Mouse (Mus musculus): ENCODE measurements around the gene A930004D18Rik.
"Not testable (repeated sequence)": the region's sequence is repeated elsewhere in the genome, so short reads cannot be mapped to it uniquely, and the experiment has no call there.

A930004D18Rik gene

GRCm38 (mm10) chr2:18011226-18011625 lies 26.3 kb downstream of the A930004D18Rik start:
- DNase-seq (ENCODE audit: extremely low spot score) = no peak

DNA sequence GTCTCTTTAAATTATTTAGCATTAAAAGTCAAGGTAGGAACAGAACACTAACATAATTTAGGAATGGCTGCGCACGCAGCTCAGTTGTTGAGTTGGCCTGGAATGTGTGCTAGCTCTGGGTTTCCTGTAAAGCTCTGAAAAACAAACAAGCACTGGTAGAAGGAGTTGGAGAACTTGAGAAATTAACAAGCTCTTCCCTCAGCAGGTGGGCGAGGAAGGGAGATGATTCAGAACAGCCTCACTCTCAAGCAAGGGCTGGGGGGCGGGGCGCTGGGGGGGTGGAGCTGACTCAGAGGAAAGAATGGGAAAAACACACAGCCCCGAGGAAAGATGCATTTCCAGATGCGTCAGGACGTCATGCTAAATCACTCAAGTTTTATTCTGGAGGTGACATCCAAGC lies 32.4 kb downstream of the A930004D18Rik start:
- DNase-seq (ENCODE audit: extremely low spot score) = peak; percentile 28

DNA sequence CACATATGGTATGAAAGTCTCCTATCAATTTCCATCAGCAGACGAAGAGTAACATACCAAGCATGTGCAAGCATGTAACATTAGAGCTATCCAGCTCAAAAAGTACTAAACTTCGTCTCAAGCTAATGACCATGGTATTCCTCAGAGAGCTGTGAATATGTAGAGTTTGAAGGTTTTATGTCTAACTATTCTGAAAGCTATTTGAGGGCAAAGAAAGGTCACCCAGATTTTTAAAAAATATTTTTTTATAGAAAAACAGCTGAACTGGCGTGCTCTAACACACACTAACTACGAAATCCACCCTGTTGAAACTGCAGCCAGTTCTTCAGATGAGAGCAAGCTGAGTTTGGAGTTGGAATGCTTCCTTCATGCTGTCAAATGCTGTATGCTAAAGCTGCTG lies 33.3 kb downstream of the A930004D18Rik start:
- DNase-seq (ENCODE audit: extremely low spot score) = no peak

GRCm38 (mm10) chr2:18002306-18002705 lies 35.2 kb downstream of the A930004D18Rik start:
- no peak for DNase-seq (ENCODE audit: extremely low spot score)

GRCm38 (mm10) chr2:17996858-17997257 lies 40.7 kb downstream of the A930004D18Rik start, which contains the start of gene H2al2a:
Gene H2al2a, minus strand, starts transcription at chr2:17996958.
- DNase-seq (ENCODE audit: extremely low spot score) = no peak

- DNase-seq (ENCODE audit: extremely low spot score) = no peak
These were observed 48.0 kb downstream of the A930004D18Rik start for GRCm38 (mm10) chr2:17989562-17989961.

- no peak for DNase-seq (ENCODE audit: extremely low spot score)
These were observed 48.4 kb downstream of the A930004D18Rik start for GRCm38 (mm10) chr2:17989115-17989514.

GRCm38 (mm10) chr2:17986694-17987093 lies 50.8 kb downstream of the A930004D18Rik start:
- no peak for DNase-seq (ENCODE audit: extremely low spot score)

GRCm38 (mm10) chr2:17984774-17985173 lies 52.8 kb downstream of the A930004D18Rik start:
- DNase-seq (ENCODE audit: extremely low spot score) = no peak

DNA sequence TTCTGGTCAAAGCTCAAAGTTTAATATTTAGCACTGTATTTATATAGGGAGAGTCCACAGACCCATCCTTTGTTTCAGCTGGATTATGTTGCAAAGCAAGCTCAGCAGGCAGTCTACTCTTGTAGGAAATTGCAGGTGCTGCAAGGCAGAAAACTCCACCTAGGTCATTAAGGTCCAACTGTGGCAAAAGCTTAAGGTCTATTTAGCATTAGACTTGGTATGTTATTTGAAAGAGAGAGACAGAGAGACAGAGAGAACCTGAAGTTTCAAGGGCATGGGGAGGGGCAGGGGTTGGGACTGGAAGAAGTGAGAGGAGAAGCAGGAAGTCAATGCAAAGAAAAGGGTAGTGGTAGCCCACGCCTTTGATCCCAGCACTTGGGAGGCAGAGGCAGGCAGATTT lies 54.8 kb downstream of the A930004D18Rik start:
- DNase-seq (ENCODE audit: extremely low spot score) = no peak

GRCm38 (mm10) chr2:17978706-17979105 lies 58.8 kb downstream of the A930004D18Rik start:
- DNase-seq (ENCODE audit: extremely low spot score) = no peak

DNA sequence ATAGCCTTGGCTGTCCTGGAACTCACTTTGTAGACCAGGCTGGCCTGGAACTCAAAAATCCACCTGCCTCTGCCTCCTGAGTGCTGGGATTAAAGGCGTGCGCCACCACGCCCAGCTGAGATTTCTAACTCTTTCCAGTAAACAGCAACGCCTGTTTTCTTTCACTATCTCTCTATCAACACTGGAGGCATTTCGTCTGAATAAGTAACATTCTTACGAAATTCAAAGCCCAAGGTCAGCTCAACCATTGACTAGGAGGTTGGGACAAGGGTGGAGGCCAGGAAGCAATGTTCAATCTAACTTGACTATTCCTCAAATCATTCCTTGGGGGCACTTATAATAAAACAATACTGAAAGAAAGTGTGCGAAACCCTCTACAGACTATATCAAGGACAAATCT lies 59.3 kb downstream of the A930004D18Rik start:
- DNase-seq (ENCODE audit: extremely low spot score) = not testable (repeated sequence)

GRCm38 (mm10) chr2:17977645-17978044 lies 59.9 kb downstream of the A930004D18Rik start:
- not testable (repeated sequence) for DNase-seq (ENCODE audit: extremely low spot score)

GRCm38 (mm10) chr2:17975601-17976327 lies 61.8 kb downstream of the A930004D18Rik start:
- DNase-seq (ENCODE audit: extremely low spot score) = no peak

Measured in embryo, embryonic 9.5 days (tissue).